Mouse (Mus musculus) yolk sac, embryonic 10.5 days (tissue): ENCODE data around the gene Rbfox3.

Experiments
- DNase-seq: peaks from one replicate; pipeline ENCODE4 v3.0.0-alpha.2; 2017; ENCODE audit warnings: low spot score

The Rbfox3 gene

DNA sequence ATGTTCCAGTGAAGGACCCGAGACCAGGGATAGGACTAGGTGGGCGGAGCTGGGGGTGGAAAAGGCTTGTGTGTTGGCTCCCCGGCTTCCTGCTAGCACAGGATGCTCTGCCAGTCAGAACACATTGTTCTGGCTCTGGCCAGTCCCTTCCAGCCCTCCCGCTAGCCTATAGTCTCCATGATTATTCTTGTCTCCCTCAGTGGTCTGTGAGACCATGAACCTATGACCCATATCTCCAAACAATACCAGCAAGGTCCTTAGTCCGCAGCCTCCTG lies 407.3 kb downstream of the Rbfox3 start:
- DNase-seq: no peak

DNA sequence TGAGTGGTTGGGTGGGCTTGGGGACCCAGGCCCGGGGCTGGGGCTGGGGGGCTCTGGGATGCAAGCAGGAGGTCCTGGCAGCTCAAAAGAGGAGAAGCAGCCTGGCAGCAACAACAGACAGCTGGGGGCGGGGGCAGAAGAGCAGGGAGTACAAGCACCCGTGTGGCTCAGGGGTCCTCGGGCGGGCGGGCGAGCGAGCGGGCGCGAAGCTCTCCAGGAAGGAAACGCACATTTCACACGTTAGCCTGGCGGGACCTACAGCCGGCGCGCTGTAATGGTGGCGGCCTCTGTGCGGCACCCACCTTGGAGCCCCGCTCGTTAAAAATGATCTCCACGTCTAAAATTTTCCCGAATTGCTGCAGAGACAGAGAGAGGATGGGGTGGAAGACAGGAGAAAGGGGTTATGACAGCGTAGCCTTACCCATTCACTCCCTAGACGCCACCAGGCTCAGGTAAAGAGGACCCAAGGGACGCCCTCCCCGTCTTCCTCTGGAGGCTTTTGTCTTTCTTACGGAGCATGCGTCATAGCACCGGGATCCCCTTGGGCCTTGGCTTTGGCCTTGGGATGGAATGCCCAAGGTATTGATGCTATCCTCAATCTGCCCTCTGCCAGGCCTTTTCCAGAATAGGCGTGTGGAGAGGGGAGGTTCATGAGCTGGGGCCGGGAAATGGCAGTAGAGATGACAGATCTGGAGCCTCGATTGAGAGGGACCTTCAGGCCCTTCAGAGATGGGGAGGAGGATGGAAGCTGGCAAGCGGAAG lies 407.8 kb downstream of the Rbfox3 start:
- no peak for DNase-seq

DNA sequence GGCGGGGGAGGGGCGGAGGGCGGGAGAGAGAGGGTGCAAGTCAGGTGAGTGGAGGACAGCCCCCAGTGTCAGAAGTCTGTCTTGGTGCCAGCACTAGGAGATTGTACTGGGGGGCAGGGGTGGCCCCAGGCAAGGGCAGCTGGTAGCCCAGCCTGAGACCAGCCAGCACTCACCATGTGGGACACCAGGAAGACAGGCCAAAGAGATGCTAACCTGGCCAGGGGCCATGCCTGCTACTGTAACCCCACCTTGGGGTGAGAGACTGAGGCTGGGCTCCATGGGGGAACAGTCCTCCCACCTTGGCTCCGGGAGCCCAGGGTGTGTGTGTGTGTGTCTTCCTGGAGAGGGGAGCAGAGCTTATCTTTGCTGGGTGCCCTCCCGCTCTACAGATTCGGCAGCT lies 408.4 kb downstream of the Rbfox3 start:
- no peak for DNase-seq

DNA sequence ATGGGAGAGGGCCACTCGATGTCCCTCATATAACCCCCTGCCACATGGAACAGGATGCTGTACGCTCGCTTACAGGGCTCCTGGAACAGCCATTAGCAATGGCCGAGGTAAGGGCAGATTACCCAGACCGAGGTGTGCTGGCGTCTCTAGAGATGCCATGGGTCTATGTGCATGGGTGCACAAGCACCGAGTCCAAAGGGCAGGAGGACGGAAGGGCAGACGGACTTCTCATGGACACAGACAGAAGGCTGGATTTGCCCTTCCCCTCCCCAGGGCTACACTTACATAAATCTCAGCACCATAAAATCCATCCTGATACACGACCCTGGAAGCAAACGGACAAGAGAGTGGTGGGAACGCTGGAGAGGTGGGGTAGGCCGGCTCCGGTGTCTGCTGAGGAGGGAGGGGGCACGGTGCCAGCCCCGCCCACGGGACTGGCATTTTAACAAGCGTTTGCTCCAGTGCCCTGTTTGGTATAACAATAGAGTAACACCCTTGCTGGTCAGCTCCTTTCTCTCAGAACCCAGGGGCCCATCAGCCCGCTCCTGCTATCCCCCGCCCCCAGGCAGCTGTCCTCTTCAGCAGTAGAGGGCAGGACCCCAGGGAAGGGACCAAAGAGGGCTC lies 415.2 kb downstream of the Rbfox3 start:
- no peak for DNase-seq

DNA sequence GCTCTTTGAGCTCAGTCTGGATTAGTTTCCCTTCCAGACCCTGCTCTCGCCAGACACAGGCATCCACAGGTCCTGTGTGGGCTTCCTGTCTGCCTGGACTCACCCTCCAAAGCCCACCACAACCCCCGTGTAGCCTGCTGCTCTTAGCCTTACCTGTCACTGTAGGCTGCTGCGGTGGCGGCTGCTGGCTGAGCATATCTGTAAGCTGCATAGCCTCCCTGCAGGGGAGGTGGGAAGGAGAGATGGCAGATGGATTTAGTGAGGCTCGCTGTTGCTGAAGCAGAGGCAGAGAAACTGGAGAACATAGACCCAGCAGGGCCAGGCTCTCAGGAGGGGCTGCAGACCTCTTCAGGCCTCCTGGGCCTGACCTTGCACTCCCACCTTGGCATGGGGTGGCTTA lies 416.3 kb downstream of the Rbfox3 start:
- no peak for DNase-seq

DNA sequence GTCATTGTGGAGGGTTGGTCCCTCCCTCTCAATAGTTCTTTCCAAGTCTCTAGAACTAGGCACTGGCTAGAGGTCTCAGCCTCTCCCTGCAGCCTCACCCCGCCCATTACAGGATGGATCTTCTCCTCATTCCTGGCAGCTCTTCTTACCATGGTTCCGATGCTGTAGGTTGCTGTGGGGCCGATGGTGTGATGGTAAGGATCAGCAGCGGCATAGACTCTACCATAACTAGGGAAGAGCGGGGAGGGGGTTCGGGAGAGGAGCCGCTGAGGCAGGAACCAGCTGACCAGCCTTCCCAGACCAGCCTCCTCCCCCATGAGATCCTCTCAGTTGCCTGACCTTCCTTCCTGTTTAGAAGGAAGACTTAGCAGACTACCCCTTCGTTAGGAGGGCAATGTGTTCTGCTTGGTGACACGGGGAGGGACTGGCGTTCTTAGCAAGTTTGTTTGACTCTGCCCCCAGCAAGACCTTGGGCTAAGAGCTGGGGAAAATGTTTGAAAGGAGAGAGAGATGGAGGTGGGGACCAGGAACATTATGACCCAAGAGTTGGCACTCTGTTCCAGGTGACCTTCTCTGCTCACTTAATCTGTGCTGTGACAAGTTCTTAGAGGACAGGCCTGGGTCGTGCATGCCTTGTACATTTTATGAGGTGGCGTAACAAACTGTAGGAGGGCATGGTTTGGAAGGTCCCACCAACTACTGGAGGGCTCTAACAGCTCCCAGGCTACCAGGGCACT lies 417.2 kb downstream of the Rbfox3 start:
- DNase-seq: no peak

DNA sequence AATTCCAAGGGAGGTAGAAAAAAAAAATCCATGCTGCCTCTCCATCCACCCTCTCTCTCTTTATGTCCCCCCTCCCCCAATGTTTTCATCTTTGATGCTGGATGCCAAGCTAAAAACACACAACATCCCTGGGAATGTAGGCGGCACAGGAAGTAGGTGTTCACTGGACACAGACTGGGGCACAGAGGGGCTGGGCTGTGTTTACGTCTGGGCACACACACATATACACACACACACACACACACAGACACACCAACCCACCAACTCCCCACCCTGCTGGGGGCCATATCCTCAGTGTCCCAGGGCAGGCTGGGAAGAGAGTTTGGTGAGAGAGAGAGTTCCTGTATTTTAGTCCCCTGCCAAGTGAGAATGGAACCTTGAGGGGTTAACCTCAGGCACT lies 417.9 kb downstream of the Rbfox3 start:
- no peak for DNase-seq

DNA sequence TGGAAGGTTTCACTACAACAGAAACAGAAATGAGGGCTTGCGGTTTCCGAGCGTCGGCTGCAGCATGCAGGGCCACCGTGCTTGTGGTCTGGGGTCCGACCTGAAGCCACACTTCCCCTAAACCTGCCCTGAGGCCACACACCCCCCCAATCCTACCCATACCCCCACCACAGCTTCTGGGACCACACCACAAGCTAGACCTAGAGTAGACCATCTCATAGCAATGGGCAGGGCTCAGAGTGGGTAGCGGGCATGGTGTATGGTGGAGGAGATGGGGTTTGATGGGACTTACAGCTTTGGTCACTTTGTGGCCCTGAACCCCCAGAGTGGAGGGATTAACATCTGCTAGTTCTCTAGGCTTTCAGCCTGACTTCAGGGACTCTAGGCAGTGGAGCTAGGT lies 420.2 kb downstream of the Rbfox3 start:
- DNase-seq: no peak

GRCm38 (mm10) chr11:118490566-118491218 lies 420.7 kb downstream of the Rbfox3 start:
- DNase-seq: peak; percentile 43

DNA sequence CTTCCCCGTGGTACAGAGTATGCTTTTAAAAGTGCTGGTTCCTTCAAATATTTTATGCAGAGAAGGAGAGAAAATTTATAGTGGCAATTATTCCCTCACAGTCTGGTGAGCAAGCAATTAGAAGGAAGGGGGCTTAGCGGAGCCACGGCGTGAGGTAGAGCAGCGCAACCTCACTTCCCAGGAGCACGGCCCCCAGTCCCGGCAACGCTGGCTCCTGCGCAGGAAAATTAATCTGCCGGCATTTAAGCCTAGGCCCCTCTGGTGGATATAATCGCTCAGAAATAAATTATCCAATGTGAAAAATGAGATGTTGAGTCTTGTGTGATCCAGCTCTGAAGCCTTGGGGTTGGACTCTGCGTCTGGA lies 422.5 kb downstream of the Rbfox3 start:
- DNase-seq: no peak

DNA sequence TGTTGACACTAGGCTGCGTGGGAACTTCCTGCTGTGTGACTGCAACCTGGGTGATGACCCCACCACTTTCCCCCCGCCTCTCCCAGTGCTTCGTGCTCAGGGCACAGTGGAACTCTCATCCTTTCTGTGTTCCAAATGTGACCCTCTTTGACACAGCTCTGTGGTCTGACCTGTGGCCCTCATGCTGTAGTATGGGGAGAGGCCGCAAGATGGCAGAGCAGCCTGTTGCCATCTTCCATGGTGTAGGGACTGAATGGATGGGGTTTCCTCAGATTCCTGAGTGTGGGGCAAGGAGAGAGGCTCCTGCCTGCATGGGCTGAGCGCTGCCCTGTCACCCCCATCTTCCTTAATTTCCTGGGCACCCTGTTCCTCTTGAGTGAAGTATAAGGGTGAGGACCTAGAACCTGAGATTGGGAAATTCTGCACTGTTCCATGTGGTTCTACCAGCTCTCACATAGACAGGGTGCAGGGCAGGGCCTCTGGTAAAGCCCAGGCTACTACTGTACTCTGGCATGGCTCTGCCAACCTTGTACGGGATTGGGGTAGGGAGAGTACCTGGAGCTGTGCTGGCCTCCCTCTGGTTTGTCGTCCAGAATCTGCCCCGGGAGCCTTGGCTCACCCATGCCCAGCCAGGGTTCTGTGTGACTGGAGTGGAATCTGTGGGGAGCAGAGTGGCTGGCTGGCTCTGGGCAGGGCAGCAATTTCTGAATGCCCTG lies 423.0 kb downstream of the Rbfox3 start:
- DNase-seq: no peak

- DNase-seq: no peak
Measured at GRCm38 (mm10) chr11:118486881-118487772, 424.3 kb downstream of the Rbfox3 start.

DNA sequence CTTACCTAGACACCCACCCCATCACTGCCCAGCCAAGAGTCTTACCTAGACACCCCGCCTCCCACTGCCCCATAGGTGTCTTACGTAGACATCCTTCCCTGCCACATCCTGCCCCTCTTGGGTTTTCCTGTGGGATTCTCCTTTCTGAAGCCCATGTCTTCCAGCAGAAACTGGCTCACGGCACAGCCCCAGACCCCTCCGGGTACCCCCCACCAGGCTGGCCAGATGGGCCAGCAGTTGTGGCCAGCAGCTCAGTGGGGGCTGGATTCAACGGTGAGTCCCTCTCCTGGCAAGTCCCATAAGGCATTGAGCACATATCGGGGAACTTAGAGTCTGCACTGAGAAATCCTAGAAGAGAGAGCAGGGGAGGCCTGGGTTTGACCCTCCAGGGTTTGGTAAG lies 425.1 kb downstream of the Rbfox3 start:
- DNase-seq: no peak

GRCm38 (mm10) chr11:118485780-118486179 lies 425.6 kb downstream of the Rbfox3 start:
- no peak for DNase-seq

DNA sequence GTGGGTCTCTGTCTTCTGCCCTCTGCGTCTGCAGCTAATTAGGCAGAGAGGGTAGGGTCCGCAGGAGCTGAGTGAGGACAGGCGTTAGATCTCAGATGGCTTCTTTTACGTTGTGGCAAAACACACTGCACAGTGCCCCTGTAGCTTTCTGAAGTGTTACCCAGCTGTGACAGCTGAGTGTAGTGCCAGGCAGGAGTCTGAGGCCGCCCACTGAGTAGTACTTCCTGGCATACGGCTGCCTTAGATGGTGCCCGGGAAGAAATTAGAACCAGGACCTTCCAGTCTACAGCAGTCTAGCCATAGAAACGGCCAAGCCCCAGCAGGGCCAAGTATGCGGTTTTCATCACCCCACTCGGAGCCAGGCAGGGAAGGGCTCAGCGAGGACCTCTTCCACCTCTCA lies 426.1 kb downstream of the Rbfox3 start:
- DNase-seq: no peak

- no peak for DNase-seq
Measured at GRCm38 (mm10) chr11:118484169-118484568, 427.2 kb downstream of the Rbfox3 start.

- no peak for DNase-seq
Measured at GRCm38 (mm10) chr11:118481751-118482150, 429.6 kb downstream of the Rbfox3 start.

- no peak for DNase-seq
Measured at GRCm38 (mm10) chr11:118481231-118481630, 430.2 kb downstream of the Rbfox3 start.

DNA sequence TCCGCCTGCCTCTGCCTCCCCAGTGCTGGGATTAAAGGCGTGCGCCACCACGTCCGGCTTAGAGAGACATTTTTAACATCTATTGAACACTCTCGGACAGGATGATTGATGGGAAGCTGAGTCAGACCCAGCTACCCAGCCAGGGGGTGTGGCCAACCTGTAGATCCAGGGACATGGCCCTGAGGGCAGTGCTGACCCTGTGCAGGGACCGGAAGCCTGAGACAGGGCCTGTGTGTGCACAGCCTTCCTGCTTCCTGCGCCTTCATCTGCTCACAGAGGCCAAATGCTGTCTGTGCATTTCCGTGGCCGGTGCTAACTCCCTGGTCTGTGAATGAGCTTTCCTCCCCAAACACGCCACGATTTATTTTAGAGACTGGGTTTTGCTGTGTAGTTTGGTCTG lies 431.6 kb downstream of the Rbfox3 start:
- peak; percentile 20 for DNase-seq

DNA sequence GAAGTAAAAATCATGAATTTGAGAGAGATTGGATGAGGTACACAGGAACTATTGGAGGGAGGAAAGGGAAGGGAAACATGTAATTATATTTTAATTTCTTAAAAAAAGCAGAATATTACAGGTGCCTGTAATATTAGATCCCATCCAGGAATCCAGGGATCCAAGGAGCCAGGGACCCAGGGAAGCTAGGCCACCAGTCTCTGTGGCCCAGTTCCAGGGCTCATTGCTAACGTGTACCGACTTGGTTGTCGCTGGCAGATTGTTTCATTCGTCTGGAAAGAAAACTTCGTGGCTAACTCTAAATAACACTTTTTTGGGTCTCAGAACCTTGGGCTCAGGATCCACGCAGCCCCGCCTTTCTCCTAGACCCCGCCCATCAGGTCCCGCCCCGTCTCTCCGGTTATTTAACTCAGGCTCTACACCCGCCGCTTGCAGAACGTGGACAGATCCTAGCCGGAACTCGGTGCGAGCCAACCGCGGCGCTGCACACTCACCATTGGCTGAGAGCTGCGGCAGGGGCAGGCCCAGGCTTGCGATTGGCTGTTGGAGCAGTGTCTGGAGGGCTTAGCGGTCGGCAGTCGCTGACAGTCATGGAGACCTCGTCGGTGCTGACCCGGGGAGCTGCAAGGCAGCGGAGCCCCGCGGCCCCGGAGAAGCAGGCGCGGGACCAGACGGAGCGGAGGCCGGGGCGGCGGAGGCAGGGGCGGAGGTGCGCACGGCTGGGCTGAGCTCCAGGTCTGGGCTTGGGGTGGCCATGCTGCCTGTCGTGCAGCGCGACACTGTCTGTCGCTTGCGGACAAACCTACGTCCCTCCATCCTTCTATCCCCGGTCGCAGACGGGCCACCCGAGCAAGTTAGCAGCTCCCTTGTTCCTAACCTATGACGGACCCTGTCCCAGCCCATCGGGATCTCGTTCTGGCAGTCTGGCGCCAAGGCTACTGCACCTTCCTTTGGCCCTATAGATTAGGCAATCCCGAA lies 434.7 kb downstream of the Rbfox3 start, which contains the start of gene Engase:
Engase (plus strand) TSS at position 434 of the 978 bp plus-strand sequence.
- peak; percentile 94 for DNase-seq
